Mouse (Mus musculus) intestine, postnatal 0 days (tissue): ENCODE data around the gene Ero1lb. TPM values are rescaled to one million over a fixed set of nuclear protein-coding genes. Genes with fewer than 3 reads are reported as not detected.
"Not testable (repeated sequence)": the region's sequence is repeated elsewhere in the genome, so short reads cannot be mapped to it uniquely, and the experiment has no call there.

Source experiments
- ATAC-seq: fragments of 200-750 bp; cut with Nextera tagmentation; 2 replicates; pipeline ENCODE4 v1.8.0; 2017; ENCODE audit warnings: mild to moderate bottlenecking, moderate TSS enrichment, moderate library complexity
- H3K27ac ChIP-seq: fragments of 300-500 bp; sonication (generic); 2 replicates; pipeline ENCODE4 v1.5.1; 2014; ENCODE audit warnings: mild to moderate bottlenecking, low read depth, low read length, moderate library complexity
- H3K27me3 ChIP-seq: fragments of 300-500 bp; sonication (generic); replicated peaks from 2 replicates; pipeline ENCODE4 v1.6.1; 2014; ENCODE audit warnings: low read length, mixed read lengths; ENCODE audit not compliant: control insufficient read depth, insufficient read depth
- H3K36me3 ChIP-seq: fragments of 300-500 bp; sonication (generic); 2 replicates; pipeline ENCODE4 v1.6.1; 2014; ENCODE audit warnings: mild to moderate bottlenecking, moderate library complexity; ENCODE audit not compliant: control insufficient read depth, insufficient read depth
- H3K4me1 ChIP-seq: fragments of 300-500 bp; sonication (generic); replicated peaks from 2 replicates; pipeline ENCODE4 v1.6.1; 2014; ENCODE audit warnings: antibody characterized with exemption, low read length, mixed read lengths; ENCODE audit not compliant: control insufficient read depth, insufficient read depth
- H3K4me2 ChIP-seq: fragments of 300-500 bp; sonication (generic); replicated peaks from 2 replicates; pipeline ENCODE4 v1.6.1; 2014; ENCODE audit warnings: low read depth, mild to moderate bottlenecking, moderate library complexity
- H3K4me3 ChIP-seq: fragments of 300-500 bp; sonication (generic); 2 replicates; pipeline ENCODE4 v1.5.1; 2014; ENCODE audit warnings: low read depth, low read length
- H3K9ac ChIP-seq: fragments of 300-500 bp; sonication (generic); 2 replicates; pipeline ENCODE4 v1.6.1; 2014; ENCODE audit warnings: mild to moderate bottlenecking, low read depth, low read length
- H3K9me3 ChIP-seq: fragments of 300-500 bp; sonication (generic); 2 replicates; pipeline ENCODE4 v1.6.1; 2016; ENCODE audit warnings: mixed run types; ENCODE audit not compliant: control insufficient read depth
- WGBS: fragments of 180-500 bp; shearing (Covaris S2); extraction: QIAGEN DNeasy Blood & Tissue Kit; methylation state at CpG from one replicate; pipeline ENCODE4 v1.1.7; 2014; 5-methylcytosine and 5-hydroxymethylcytosine counted together
- polyA plus RNA-seq: library from polyadenylated mRNA; unstranded; fragments of >200 nt; fragmentation: Nextera tagmentation; extraction: Ambion mirVana; gene quantifications from 2 replicates; pipeline ENCODE4 v1.2.1, GENCODE M21; 2015

Ero1lb gene
- polyA plus RNA-seq, 1 experiment from 2014 or later = 6.5 TPM

GRCm38 (mm10) chr13:12646676-12647075, 81.0 kb downstream of the Ero1lb start:
- WGBS = 69% methylated on average over 5 of the region's 5 CpGs
- not testable (repeated sequence) for H3K27me3 ChIP-seq, H3K36me3 ChIP-seq, ATAC-seq, H3K4me2 ChIP-seq, H3K27ac ChIP-seq, H3K9me3 ChIP-seq, H3K4me3 ChIP-seq, H3K9ac ChIP-seq, H3K4me1 ChIP-seq

GRCm38 (mm10) chr13:12650020-12650876, 84.6 kb downstream of the Ero1lb start:
- peak; percentile 93 for ATAC-seq
- H3K27me3 ChIP-seq, H3K9ac ChIP-seq, H3K36me3 ChIP-seq, H3K9me3 ChIP-seq, H3K4me1 ChIP-seq, H3K27ac ChIP-seq: not testable (repeated sequence)
- Histone ChIP-seq H3K4me3 (peak overlapping the region; percentile 34), H3K4me2 (peak overlapping the region; percentile 67)
- 0% methylated on average over 45 of the region's 79 CpGs for WGBS

GRCm38 (mm10) chr13:12650877-12651176, 85.2 kb downstream of the Ero1lb start:
- ATAC-seq = peak; percentile 41; the same call in 1 of the 2 replicates
- H3K4me1 ChIP-seq, H3K27ac ChIP-seq, H3K27me3 ChIP-seq, H3K9me3 ChIP-seq, H3K36me3 ChIP-seq, H3K9ac ChIP-seq: not testable (repeated sequence)
- H3K4me2 ChIP-seq = peak overlapping the region; percentile 67
- H3K4me3 ChIP-seq = peak overlapping the region; percentile 34; the same call in 1 of the 2 replicates
- WGBS = under 1% methylated on average over 10 of the region's 13 CpGs

Other genes starting within 250 kb of the Ero1lb start
- 1.2 and 1.5 TPM in 2 replicates for gene Actn2, start 225.1 kb upstream of the Ero1lb start, polyA plus RNA-seq
- 3.9 and 4.2 TPM in 2 replicates for gene Heatr1, start 170.8 kb upstream of the Ero1lb start, polyA plus RNA-seq
- 53.2 and 55.6 TPM in 2 replicates for gene Lgals8, start 100.9 kb upstream of the Ero1lb start, polyA plus RNA-seq
- 0.14 and 0.17 TPM in 2 replicates for gene Edaradd, start 45.4 kb upstream of the Ero1lb start, polyA plus RNA-seq
- gene Prl2c3, start 234.2 kb downstream of the Ero1lb start, polyA plus RNA-seq = 0.64 TPM in 1 of 2 replicates, not detected in the other